Mouse (Mus musculus): Measurements from ENCODE around the gene G0s2.
"Not testable (repeated sequence)": the region's sequence is repeated elsewhere in the genome, so short reads cannot be mapped to it uniquely, and the experiment has no call there.

Gene G0s2

GRCm38 (mm10) chr1:193255032-193255431 lies 18.0 kb downstream of the G0s2 start:
- in situ Hi-C loops (cut with MboI, MseI) = no loop called here

- in situ Hi-C loops (cut with MboI, MseI) = not testable (repeated sequence)
Measured at GRCm38 (mm10) chr1:193253895-193254294, 19.1 kb downstream of the G0s2 start.

DNA sequence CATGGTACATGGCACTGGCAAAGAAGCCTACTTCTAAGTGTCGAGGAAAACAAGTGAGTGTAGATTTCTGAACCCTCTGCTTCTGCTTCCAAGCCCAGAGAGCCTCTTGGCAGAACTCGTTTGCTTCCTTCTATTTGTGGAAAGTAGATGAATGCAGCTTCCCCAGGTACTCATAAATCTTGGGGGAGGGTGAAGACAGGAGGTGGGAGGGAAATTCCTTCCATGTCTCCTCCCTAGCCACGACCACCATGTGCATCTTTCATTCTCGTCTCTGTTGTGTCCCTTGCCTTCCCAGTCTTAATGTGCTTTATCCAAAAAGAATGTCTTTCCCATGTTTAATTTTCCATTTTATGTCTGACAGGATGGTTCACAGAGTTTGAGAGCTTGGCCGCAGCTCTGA lies 20.4 kb downstream of the G0s2 start:
- in situ Hi-C loops (cut with MboI, MseI) = no loop called here

DNA sequence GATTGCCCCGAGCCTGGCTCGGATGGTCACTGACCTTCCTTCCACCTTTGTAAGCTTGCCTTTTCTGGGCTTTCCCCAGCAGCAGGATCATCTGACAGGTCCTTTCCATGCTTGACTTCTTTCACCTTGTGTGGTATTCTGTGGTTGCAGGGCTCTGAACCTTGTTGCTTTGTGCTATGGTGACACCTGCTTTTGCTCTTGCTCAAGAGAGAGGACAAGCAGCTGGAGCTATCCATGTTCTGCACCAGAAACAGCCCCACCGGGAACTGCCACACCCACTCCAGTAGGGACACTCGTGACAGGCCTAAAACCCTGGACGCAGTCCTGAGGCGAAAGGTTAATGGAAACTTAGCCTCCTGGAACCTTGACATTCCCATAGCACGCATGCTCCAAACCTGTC lies 21.6 kb downstream of the G0s2 start:
- in situ Hi-C loops (cut with MboI, MseI) = no loop called here

DNA sequence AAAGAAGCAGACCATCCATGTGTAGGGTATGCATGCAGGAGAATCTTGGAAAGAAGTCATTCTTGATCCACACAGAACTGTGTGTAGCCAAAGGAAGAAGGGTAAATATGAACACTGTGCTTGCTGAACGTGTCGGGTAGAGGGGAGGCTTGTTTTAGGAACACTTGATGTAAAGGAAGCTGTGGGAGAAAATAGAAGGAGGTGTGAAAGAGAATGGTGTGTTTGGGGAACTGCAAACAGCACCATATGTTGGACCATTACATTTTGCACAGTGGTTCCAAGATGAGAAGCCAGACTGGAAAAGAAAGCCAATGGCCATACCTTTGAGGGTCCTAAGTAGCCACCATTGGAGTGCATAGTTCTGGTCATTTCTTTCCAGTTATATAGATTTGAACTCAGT lies 23.0 kb downstream of the G0s2 start:
- in situ Hi-C loops (cut with MboI, MseI) = no loop called here

DNA sequence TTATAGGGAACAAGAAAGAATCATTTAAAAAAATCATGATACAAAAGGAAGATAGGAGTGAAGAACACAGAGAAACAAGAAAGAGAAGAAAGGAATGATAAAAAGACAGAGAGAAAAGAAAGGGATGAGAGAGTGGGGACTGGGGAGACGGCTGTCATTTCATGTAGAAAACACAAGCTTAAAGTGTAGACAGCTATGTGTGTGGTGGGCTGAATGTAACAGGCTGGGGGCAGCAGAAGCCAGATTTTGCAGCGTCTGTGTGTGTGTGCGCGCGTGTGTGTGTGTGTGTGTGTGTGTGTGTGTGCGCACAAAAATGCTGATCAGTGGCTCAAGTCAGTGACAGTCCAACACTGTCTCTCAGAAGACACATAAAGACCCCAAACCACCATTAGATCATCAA lies 28.8 kb downstream of the G0s2 start:
- in situ Hi-C loops (cut with MboI, MseI) = no loop called here

- in situ Hi-C loops (cut with MboI, MseI) = no loop called here
Measured at GRCm38 (mm10) chr1:193243571-193244193, 29.3 kb downstream of the G0s2 start.

DNA sequence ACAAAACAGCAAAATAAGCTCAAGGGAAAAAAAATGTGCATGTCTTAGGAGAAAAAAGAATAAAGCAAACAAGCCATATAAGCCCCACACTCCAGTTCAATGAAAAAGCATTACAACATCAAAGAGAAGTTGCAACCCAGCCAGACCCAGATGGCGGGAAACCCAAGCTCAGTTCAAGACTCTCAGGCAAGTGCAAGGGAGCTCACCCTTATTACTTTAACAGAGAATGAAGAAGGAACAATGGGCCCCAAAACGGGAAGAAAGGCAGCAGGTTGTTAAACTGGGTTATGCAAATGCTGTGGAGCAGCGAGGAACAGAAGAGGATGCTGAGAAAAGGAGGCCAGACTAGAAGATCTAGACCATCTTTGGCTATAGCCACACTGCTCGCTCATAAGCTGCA lies 30.2 kb downstream of the G0s2 start:
- in situ Hi-C loops (cut with MboI, MseI) = no loop called here

DNA sequence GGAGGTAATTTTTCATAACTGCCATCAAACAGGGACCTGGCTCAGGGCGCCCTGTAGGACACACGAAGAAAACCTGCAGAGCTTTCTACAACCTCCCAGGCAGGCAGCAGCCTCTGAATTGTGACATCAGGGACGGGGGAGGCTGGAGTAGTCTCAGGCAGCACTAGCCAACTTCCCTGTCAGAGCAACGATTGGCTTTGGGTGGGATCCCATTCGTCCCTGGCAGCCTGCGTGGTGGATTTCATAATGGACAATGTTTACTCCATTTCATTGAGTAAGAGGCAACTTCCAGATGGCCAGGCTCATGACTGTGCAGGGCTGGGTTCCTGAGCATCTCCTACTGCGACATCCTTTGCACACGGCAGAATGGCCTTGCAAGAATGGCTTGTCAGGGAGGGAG lies 30.8 kb downstream of the G0s2 start:
- in situ Hi-C loops (cut with MboI, MseI) = no loop called here

- in situ Hi-C loops (cut with MboI, MseI) = no loop called here
Measured at GRCm38 (mm10) chr1:193241436-193241835, 31.6 kb downstream of the G0s2 start.

- in situ Hi-C loops (cut with MboI, MseI) = no loop called here
Measured at GRCm38 (mm10) chr1:193238426-193238825, 34.6 kb downstream of the G0s2 start.

DNA sequence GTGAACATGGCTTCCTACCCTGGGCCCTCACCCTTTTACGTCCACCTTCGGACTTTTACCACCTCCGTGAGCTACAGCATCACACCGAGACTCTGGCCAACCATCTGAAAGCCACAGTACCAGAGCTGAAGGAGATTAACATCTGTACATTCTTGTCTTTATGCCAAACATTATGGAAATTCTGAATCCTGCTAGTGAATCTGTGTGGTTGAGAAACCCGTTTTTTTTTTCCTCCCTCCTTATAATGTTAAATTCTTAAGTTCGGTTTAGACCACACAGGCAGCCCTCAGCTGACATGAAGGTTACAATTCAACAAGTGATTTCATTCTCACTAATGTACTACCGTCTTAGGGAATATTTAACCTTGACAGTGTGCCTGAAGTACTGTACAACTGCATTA lies 38.1 kb downstream of the G0s2 start:
- in situ Hi-C loops (cut with MboI, MseI) = no loop called here

GRCm38 (mm10) chr1:193234130-193234645 lies 38.8 kb downstream of the G0s2 start:
- in situ Hi-C loops (cut with MboI, MseI) = no loop called here

DNA sequence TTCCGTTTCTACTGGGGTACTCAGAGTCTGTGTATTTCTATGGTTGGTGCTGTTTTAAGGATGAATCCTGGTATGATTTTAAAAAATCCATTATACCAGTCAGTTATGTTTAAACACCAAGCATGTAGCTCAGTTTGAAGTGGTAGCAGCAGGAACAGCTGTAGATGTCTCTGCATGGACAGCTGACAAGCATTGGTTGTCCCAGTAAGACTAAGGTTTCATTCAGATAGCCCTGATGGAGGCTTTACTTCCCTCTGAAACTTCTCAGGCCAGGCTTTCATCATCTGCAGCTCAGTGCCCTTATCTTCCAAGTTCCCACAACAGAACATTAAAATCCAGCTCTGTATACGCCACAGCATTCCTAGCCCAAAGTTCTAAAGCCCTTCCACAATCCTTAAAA lies 40.3 kb downstream of the G0s2 start:
- in situ Hi-C loops (cut with MboI, MseI) = no loop called here

DNA sequence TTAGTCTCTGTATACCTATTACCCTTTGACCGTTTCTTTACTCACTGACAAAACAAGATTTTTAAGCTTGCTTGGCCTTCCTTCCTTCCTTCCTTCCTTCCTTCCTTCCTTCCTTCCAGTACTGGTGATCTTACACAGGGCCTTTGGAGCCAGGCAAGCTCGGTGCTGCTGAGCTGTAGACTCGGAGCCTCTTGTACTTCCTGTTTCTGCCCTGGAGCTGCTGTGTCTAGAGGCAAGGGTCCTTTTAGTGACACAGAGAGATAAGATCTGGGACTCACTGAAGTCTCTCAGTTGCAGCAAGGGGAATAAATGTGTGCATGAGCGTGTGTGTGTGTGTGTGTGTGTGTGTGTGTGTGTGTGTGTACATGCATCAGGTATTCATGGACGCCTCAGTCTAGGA lies 42.1 kb downstream of the G0s2 start:
- in situ Hi-C loops (cut with MboI, MseI) = no loop called here

DNA sequence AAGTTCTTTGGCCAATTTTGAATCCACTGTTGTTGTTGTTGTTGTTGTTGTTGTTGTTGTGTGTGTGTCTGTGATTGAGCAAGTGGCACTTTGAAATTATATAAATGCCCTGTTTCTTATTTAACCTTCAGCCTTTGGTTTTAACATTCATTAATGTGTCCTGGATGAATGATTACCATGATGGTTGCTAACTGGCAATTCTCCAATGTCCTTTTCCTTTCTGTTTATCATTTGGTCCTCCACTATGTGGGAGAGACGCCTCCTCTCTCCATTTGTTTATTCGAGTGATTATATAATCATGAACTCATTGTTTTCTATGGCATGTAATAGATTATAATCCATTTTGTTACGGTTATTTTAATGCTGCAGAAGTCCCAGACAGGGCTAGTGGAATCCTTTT lies 42.5 kb downstream of the G0s2 start:
- in situ Hi-C loops (cut with MboI, MseI) = no loop called here

- in situ Hi-C loops (cut with MboI, MseI) = no loop called here
Measured at GRCm38 (mm10) chr1:193229570-193229969, 43.4 kb downstream of the G0s2 start.

GRCm38 (mm10) chr1:193227537-193227936 lies 45.5 kb downstream of the G0s2 start:
- in situ Hi-C loops (cut with MboI, MseI) = no loop called here

GRCm38 (mm10) chr1:193226724-193227522 lies 46.1 kb downstream of the G0s2 start:
- in situ Hi-C loops (cut with MboI, MseI) = no loop called here

DNA sequence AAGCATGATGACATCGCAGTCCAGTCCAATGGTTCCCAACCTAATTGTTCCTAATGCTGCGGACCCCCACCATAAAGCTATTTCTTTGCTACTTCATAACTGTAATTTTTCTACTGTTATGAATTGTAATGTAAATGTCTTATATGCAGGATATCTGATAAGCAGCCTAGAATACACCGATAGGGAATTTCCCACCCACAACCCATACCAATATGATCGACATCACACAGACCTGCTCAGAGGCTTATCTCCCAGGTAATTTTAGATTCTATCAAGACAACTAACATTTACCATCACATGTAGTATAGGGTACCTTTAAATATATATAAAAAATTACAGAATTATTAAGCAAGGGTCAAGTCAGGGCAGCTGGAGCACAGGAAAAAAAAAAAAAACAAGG lies 46.9 kb downstream of the G0s2 start:
- in situ Hi-C loops (cut with MboI, MseI) = no loop called here

- in situ Hi-C loops (cut with MboI, MseI) = no loop called here
Measured at GRCm38 (mm10) chr1:193225531-193225930, 47.5 kb downstream of the G0s2 start.
